In the genomic region with DNA sequence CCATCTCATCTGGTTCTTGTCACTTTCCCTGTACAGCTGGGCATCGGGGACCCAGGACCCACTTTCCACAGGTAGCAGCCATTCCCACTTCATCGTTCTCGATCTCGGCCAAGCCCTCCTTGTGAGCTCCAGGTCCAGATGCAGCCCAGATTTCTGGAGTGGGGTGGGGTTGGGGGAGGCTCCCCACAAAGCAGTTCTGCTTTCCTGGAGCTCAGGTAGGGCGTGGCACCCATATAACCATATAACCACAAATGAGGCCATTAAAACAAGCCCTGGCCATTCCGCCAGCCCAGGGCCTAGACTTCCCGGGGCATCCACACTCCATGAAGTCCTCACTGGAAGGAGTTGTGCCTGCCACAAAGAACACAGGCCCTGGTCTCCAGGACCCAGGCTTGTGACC, we compare ENCODE assay signal across 16 mouse cellular contexts. TPM values are rescaled to one million over a fixed set of nuclear protein-coding genes. Genes with fewer than 3 reads are reported as not detected.
DNase-seq lines count a peak whose midpoint lies in the region; ATAC-seq and TF ChIP-seq lines count a peak whose summit lies in the region.
"Had no signal": no experiment of that assay in that cellular context is flagged by ENCODE, and none has a peak within 500 bp of the region (broad histone marks: within the 10 kb centered on the region; RNA-seq: fewer than 3 reads in every experiment).

No protein-coding gene starts in this region.

- TF ChIP-seq CTCF in left cerebral cortex, adult 2 months (IDR thresholded peaks at IDR 0.05), result no peak

- peaks cover 18% of the 10 kb centered on the region for H3K4me1 ChIP-seq in heart, embryonic 11.5 days (ENCODE audit: control insufficient read depth, insufficient read depth, low read length)
- H3K4me1 ChIP-seq in embryonic facial prominence, embryonic 15.5 days, result peaks cover 35% of the 10 kb centered on the region

- no peak overlapping the region for H3K4me2 ChIP-seq in heart, embryonic 11.5 days
- H3K4me2 ChIP-seq in embryonic facial prominence, embryonic 15.5 days (replicated peaks), result no peak overlapping the region
- H3K4me2 ChIP-seq: hindbrain, embryonic 14.5 days; neural tube, embryonic 15.5 days had no signal

- no peaks in the 10 kb centered on the region for H3K36me3 ChIP-seq in heart, embryonic 11.5 days (ENCODE audit: control insufficient read depth, insufficient read depth, low read length)
- H3K36me3 ChIP-seq in embryonic facial prominence, embryonic 15.5 days, result no peaks in the 10 kb centered on the region
- H3K36me3 ChIP-seq: neural tube, embryonic 15.5 days had no signal

- no peak overlapping the region for H3K4me3 ChIP-seq in heart, embryonic 11.5 days (ENCODE audit: low read depth, low read length)
- H3K4me3 ChIP-seq in embryonic facial prominence, embryonic 15.5 days (replicated peaks), result no peak overlapping the region
- H3K4me3 ChIP-seq in left cerebral cortex, adult 2 months, result no peak overlapping the region
- H3K4me3 ChIP-seq: neural tube, embryonic 15.5 days had no signal

- H3K9me3 ChIP-seq in heart, embryonic 11.5 days (replicated peaks; ENCODE audit: control insufficient read depth, low read length), result no peaks in the 10 kb centered on the region
- H3K9me3 ChIP-seq in embryonic facial prominence, embryonic 15.5 days (replicated peaks), result no peaks in the 10 kb centered on the region
- H3K9me3 ChIP-seq: megakaryocyte, embryonic 14.5 days; neural tube, embryonic 15.5 days had no signal

- no peaks in the 10 kb centered on the region for H3K27me3 ChIP-seq in heart, embryonic 11.5 days (ENCODE audit: control insufficient read depth, insufficient read depth, low read length)
- H3K27me3 ChIP-seq in embryonic facial prominence, embryonic 15.5 days, result no peaks in the 10 kb centered on the region
- H3K27me3 ChIP-seq: neural tube, embryonic 15.5 days had no signal

- no peak for DNase-seq in heart, adult 8-10 months (ENCODE audit: low spot score)
- DNase-seq in 3134 (ENCODE audit: extremely low read depth, insufficient read length, low spot score), result peak; percentile 43
- no peak for DNase-seq in left cerebral cortex, adult 2 months (ENCODE audit: extremely low spot score in 1 of 2, low spot score in 2 of 2)
- DNase-seq in thymus, postnatal 4 days, result no peak
- DNase-seq in embryo, embryonic 10.5 days (ENCODE audit: low spot score), result no peak
- DNase-seq: cerebellum, adult 8-10 months; kidney, adult 2 months; thymus, postnatal 14 days had no signal

- no peak for ATAC-seq in heart, embryonic 11.5 days (replicated peaks; ENCODE audit: insufficient number of reproducible peaks, low FRiP score, low TSS enrichment)
- no peak for ATAC-seq in embryonic facial prominence, embryonic 15.5 days (ENCODE audit: insufficient number of reproducible peaks, low FRiP score, low TSS enrichment, low read depth)
- peak; percentile 38; the same call in 1 of the 2 replicates for ATAC-seq in megakaryocyte, adult 5-6 weeks (ENCODE audit: poor library complexity, severe bottlenecking)

- 0 out of 2 replicates have a peak overlapping the region, but pooled peaks have one; percentile 10 for H3K9ac ChIP-seq in heart, embryonic 11.5 days (ENCODE audit: low read depth, low read length)
- no peak overlapping the region for H3K9ac ChIP-seq in embryonic facial prominence, embryonic 15.5 days
- H3K9ac ChIP-seq: forebrain, postnatal 0 days; hindbrain, embryonic 14.5 days; liver, embryonic 14.5 days; neural tube, embryonic 15.5 days had no signal

- 71% methylated on average over 7 of the region's 7 CpGs for WGBS in heart, embryonic 11.5 days (ENCODE audit: insufficient replicate concordance)
- 57% methylated on average over 7 of the region's 7 CpGs for WGBS in embryonic facial prominence, embryonic 15.5 days

- no peak overlapping the region for H3K27ac ChIP-seq in heart, embryonic 11.5 days (ENCODE audit: low read depth, low read length)
- peak overlapping the region; percentile 76 for H3K27ac ChIP-seq in embryonic facial prominence, embryonic 15.5 days (replicated peaks)
- H3K27ac ChIP-seq in left cerebral cortex, adult 2 months, result no peak overlapping the region
- H3K27ac ChIP-seq: hindbrain, embryonic 14.5 days; liver, embryonic 14.5 days; neural tube, embryonic 15.5 days had no signal

- intact Hi-C loops in left cerebral cortex, adult 2 months (cut with DNase I), result no loop called here

RNA-seq across cellular contexts. Expression of gene Ece1, which starts 46.5 kb away (rescaled TPM):
- 129 and 157 TPM in 2 replicates for polyA plus RNA-seq in heart, embryonic 11.5 days (2014; fragmentation: Nextera tagmentation; extraction: Ambion mirVana)
- total RNA-seq in heart, adult 8-10 months (2022), result 100 to 1,000 TPM; 101 to 124 (median 116) TPM
- 65.5 and 74.6 TPM in 2 replicates for polyA plus RNA-seq in embryonic facial prominence, embryonic 15.5 days (2015; fragmentation: Nextera tagmentation; extraction: Ambion mirVana)
- 19.7 and 25.4 TPM in 2 replicates for total RNA-seq in megakaryocyte, adult 5-6 weeks (2015)
- total RNA-seq in megakaryocyte, adult 5-6 weeks (2017), result 12.5 and 15.9 TPM in 2 replicates
- 10 to 100 TPM; 83.7 to 98.1 TPM for total RNA-seq in left cerebral cortex, adult 2 months (2021)
